In genomic region chr1:179859552-179859902, GRCm38 (mm10) we compare ENCODE assay signal across 22 mouse cellular contexts. TPM values are rescaled to one million over a fixed set of nuclear protein-coding genes. Genes with fewer than 3 reads are reported as not detected.
DNase-seq lines count a peak whose midpoint lies in the region; ATAC-seq lines count a peak whose summit lies in the region.
"Had no signal": no experiment of that assay in that cellular context is flagged by ENCODE, and none has a peak within 500 bp of the region (broad histone marks: within the 10 kb centered on the region; RNA-seq: fewer than 3 reads in every experiment).

No protein-coding gene starts in this region.

- no peak overlapping the region for H3K4me2 ChIP-seq in kidney, embryonic 15.5 days
- no peak overlapping the region for H3K4me2 ChIP-seq in kidney, embryonic 14.5 days (replicated peaks; ENCODE audit: low read depth, low read length)
- no peak overlapping the region for H3K4me2 ChIP-seq in midbrain, embryonic 12.5 days (replicated peaks)
- no peak overlapping the region for H3K4me2 ChIP-seq in midbrain, embryonic 13.5 days (replicated peaks)
- no peak overlapping the region for H3K4me2 ChIP-seq in forebrain, embryonic 16.5 days (ENCODE audit: low read length)
- H3K4me2 ChIP-seq in midbrain, embryonic 15.5 days: no peak overlapping the region
- H3K4me2 ChIP-seq: embryonic facial prominence, embryonic 13.5 days; lung, embryonic 15.5 days had no signal

- H3K4me3 ChIP-seq in kidney, embryonic 15.5 days (replicated peaks): no peak overlapping the region
- no peak overlapping the region for H3K4me3 ChIP-seq in kidney, embryonic 14.5 days (ENCODE audit: low read length)
- H3K4me3 ChIP-seq in midbrain, embryonic 12.5 days: no peak overlapping the region
- no peak overlapping the region for H3K4me3 ChIP-seq in midbrain, embryonic 13.5 days (replicated peaks)
- H3K4me3 ChIP-seq in forebrain, embryonic 16.5 days (replicated peaks; ENCODE audit: low read length): no peak overlapping the region
- no peak overlapping the region for H3K4me3 ChIP-seq in midbrain, embryonic 15.5 days
- H3K4me3 ChIP-seq: embryonic facial prominence, embryonic 13.5 days; heart, embryonic 15.5 days; lung, embryonic 15.5 days; midbrain, embryonic 10.5 days had no signal

- DNase-seq in frontal cortex, postnatal 25 days (ENCODE audit: low spot score in 2 of 2): no peak
- DNase-seq: cerebellum, adult 11-12 months; gastrocnemius, postnatal 25 days; right cerebral cortex, postnatal 14 days; thymus, adult 2 months had no signal

- peaks cover 8% of the 10 kb centered on the region; the same call in 1 of the 2 replicates for H3K4me1 ChIP-seq in kidney, embryonic 15.5 days
- no peaks in the 10 kb centered on the region for H3K4me1 ChIP-seq in kidney, embryonic 14.5 days (ENCODE audit: control insufficient read depth, insufficient read depth, low read length)
- no peaks in the 10 kb centered on the region for H3K4me1 ChIP-seq in midbrain, embryonic 12.5 days
- H3K4me1 ChIP-seq in midbrain, embryonic 13.5 days (replicated peaks): no peaks in the 10 kb centered on the region
- no peaks in the 10 kb centered on the region for H3K4me1 ChIP-seq in forebrain, embryonic 16.5 days (replicated peaks; ENCODE audit: control insufficient read depth, insufficient read depth, low read length)
- H3K4me1 ChIP-seq in midbrain, embryonic 15.5 days: 0 out of 2 replicates have a peak, but pooled peaks cover under 1% of the 10 kb centered on the region
- H3K4me1 ChIP-seq: heart, embryonic 15.5 days had no signal

- H3K27me3 ChIP-seq in kidney, embryonic 15.5 days: no peaks in the 10 kb centered on the region
- no peaks in the 10 kb centered on the region for H3K27me3 ChIP-seq in kidney, embryonic 14.5 days (ENCODE audit: control insufficient read depth, insufficient read depth, low read length)
- no peaks in the 10 kb centered on the region for H3K27me3 ChIP-seq in midbrain, embryonic 12.5 days
- no peaks in the 10 kb centered on the region for H3K27me3 ChIP-seq in midbrain, embryonic 13.5 days
- no peaks in the 10 kb centered on the region for H3K27me3 ChIP-seq in forebrain, embryonic 16.5 days (replicated peaks; ENCODE audit: control insufficient read depth, insufficient read depth, low read length)
- H3K27me3 ChIP-seq in midbrain, embryonic 15.5 days (replicated peaks): no peaks in the 10 kb centered on the region
- H3K27me3 ChIP-seq: CH12.LX; embryonic facial prominence, embryonic 13.5 days; heart, embryonic 15.5 days; lung, embryonic 15.5 days had no signal

- WGBS in kidney, embryonic 15.5 days: 74% methylated on average over 8 of the region's 8 CpGs
- 76% methylated on average over 8 of the region's 8 CpGs for WGBS in kidney, embryonic 14.5 days
- 81% methylated on average over 8 of the region's 8 CpGs for WGBS in midbrain, embryonic 12.5 days
- WGBS in midbrain, embryonic 13.5 days: 87% methylated on average over 8 of the region's 8 CpGs
- WGBS in forebrain, embryonic 16.5 days: 80% methylated on average over 8 of the region's 8 CpGs
- 82% methylated on average over 8 of the region's 8 CpGs for WGBS in midbrain, embryonic 15.5 days

- no peak overlapping the region for H3K9ac ChIP-seq in kidney, embryonic 15.5 days
- H3K9ac ChIP-seq in kidney, embryonic 14.5 days (ENCODE audit: low read depth, low read length): no peak overlapping the region
- 0 out of 2 replicates have a peak overlapping the region, but pooled peaks have one; percentile 17 for H3K9ac ChIP-seq in midbrain, embryonic 12.5 days (replicated peaks)
- no peak overlapping the region for H3K9ac ChIP-seq in midbrain, embryonic 13.5 days (replicated peaks)
- H3K9ac ChIP-seq in forebrain, embryonic 16.5 days (replicated peaks; ENCODE audit: low read depth, low read length): no peak overlapping the region
- no peak overlapping the region for H3K9ac ChIP-seq in midbrain, embryonic 15.5 days
- H3K9ac ChIP-seq: embryonic facial prominence, embryonic 13.5 days; heart, embryonic 15.5 days; lung, embryonic 15.5 days had no signal

- 0 out of 2 replicates have a peak overlapping the region, but pooled peaks have one; percentile 6 for H3K27ac ChIP-seq in kidney, embryonic 15.5 days
- H3K27ac ChIP-seq in kidney, embryonic 14.5 days (ENCODE audit: low read depth, low read length): no peak overlapping the region
- H3K27ac ChIP-seq in midbrain, embryonic 12.5 days (replicated peaks): no peak overlapping the region
- H3K27ac ChIP-seq in midbrain, embryonic 13.5 days: no peak overlapping the region
- no peak overlapping the region for H3K27ac ChIP-seq in forebrain, embryonic 16.5 days (ENCODE audit: low read length)
- no peak overlapping the region for H3K27ac ChIP-seq in midbrain, embryonic 15.5 days
- H3K27ac ChIP-seq: embryonic facial prominence, embryonic 13.5 days; heart, embryonic 15.5 days; lung, embryonic 15.5 days; midbrain, embryonic 10.5 days; stomach, postnatal 0 days had no signal

- no peaks in the 10 kb centered on the region for H3K36me3 ChIP-seq in kidney, embryonic 15.5 days
- no peaks in the 10 kb centered on the region for H3K36me3 ChIP-seq in kidney, embryonic 14.5 days (ENCODE audit: control insufficient read depth, insufficient read depth, low read length)
- no peaks in the 10 kb centered on the region for H3K36me3 ChIP-seq in midbrain, embryonic 12.5 days
- H3K36me3 ChIP-seq in midbrain, embryonic 13.5 days: no peaks in the 10 kb centered on the region
- no peaks in the 10 kb centered on the region for H3K36me3 ChIP-seq in forebrain, embryonic 16.5 days (ENCODE audit: control insufficient read depth, insufficient read depth)
- H3K36me3 ChIP-seq in midbrain, embryonic 15.5 days (replicated peaks): no peaks in the 10 kb centered on the region
- H3K36me3 ChIP-seq: embryonic facial prominence, embryonic 13.5 days; G1E; heart, embryonic 15.5 days; lung, embryonic 15.5 days; midbrain, embryonic 10.5 days had no signal

- 0 out of 2 replicates have a peak, but pooled peaks have one; percentile 36 for ATAC-seq in frontal cortex, adult (ENCODE audit: low TSS enrichment)
- ATAC-seq in kidney, embryonic 15.5 days (replicated peaks; ENCODE audit: low FRiP score): 0 out of 2 replicates have a peak, but pooled peaks have one; percentile 54
- no peak for ATAC-seq in kidney, embryonic 14.5 days (ENCODE audit: low FRiP score, low TSS enrichment)
- no peak for ATAC-seq in midbrain, embryonic 12.5 days (ENCODE audit: low FRiP score, low read depth)
- ATAC-seq in midbrain, embryonic 13.5 days: no peak
- ATAC-seq in forebrain, embryonic 16.5 days: 0 out of 2 replicates have a peak, but pooled peaks have one; percentile 36
- ATAC-seq in midbrain, embryonic 15.5 days (replicated peaks): no peak

- H3K9me3 ChIP-seq in kidney, embryonic 15.5 days (replicated peaks): no peaks in the 10 kb centered on the region
- no peaks in the 10 kb centered on the region for H3K9me3 ChIP-seq in kidney, embryonic 14.5 days (ENCODE audit: control insufficient read depth, low read length)
- no peaks in the 10 kb centered on the region for H3K9me3 ChIP-seq in midbrain, embryonic 12.5 days
- no peaks in the 10 kb centered on the region for H3K9me3 ChIP-seq in midbrain, embryonic 13.5 days
- no peaks in the 10 kb centered on the region for H3K9me3 ChIP-seq in forebrain, embryonic 16.5 days (ENCODE audit: control insufficient read depth, low read length)
- H3K9me3 ChIP-seq in midbrain, embryonic 15.5 days: no peaks in the 10 kb centered on the region
- H3K9me3 ChIP-seq: embryonic facial prominence, embryonic 13.5 days; G1E; heart, embryonic 15.5 days; lung, embryonic 15.5 days; midbrain, embryonic 10.5 days had no signal

RNA-seq across cellular contexts. Expression of gene Ahctf1, which starts 56.0 kb away (rescaled TPM):
- polyA plus RNA-seq in kidney, embryonic 15.5 days (2015; fragmentation: Nextera tagmentation; extraction: Ambion mirVana): 23.4 and 28.8 TPM in 2 replicates
- polyA plus RNA-seq in kidney, embryonic 14.5 days (2014; fragmentation: Nextera tagmentation; extraction: Ambion mirVana): 35.1 and 41.3 TPM in 2 replicates
- 34.5 and 34.8 TPM in 2 replicates for polyA plus RNA-seq in midbrain, embryonic 12.5 days (2016; fragmentation: Nextera tagmentation; extraction: Ambion mirVana)
- polyA plus RNA-seq in midbrain, embryonic 13.5 days (2015; fragmentation: Nextera tagmentation; extraction: Ambion mirVana): 21.7 and 21.9 TPM in 2 replicates
- 19.9 and 20.1 TPM in 2 replicates for polyA plus RNA-seq in forebrain, embryonic 16.5 days (2015; fragmentation: Nextera tagmentation; extraction: Ambion mirVana)
- 20.7 and 20.9 TPM in 2 replicates for polyA plus RNA-seq in midbrain, embryonic 15.5 days (2015; fragmentation: Nextera tagmentation; extraction: Ambion mirVana)

RNA-seq across cellular contexts. Expression of gene Gm10518, which starts 56.4 kb away (rescaled TPM):
- 0.21 TPM in 1 of 2 replicates, not detected in the other for polyA plus RNA-seq in kidney, embryonic 15.5 days (2015; fragmentation: Nextera tagmentation; extraction: Ambion mirVana)
- 0.43 TPM in 1 of 2 replicates, not detected in the other for polyA plus RNA-seq in kidney, embryonic 14.5 days (2014; fragmentation: Nextera tagmentation; extraction: Ambion mirVana)
- 0.29 TPM in 1 of 2 replicates, not detected in the other for polyA plus RNA-seq in midbrain, embryonic 12.5 days (2016; fragmentation: Nextera tagmentation; extraction: Ambion mirVana)
- 0.22 TPM in 1 of 2 replicates, not detected in the other for polyA plus RNA-seq in midbrain, embryonic 13.5 days (2015; fragmentation: Nextera tagmentation; extraction: Ambion mirVana)
- polyA plus RNA-seq in forebrain, embryonic 16.5 days (2015; fragmentation: Nextera tagmentation; extraction: Ambion mirVana): not detected in 2 replicates
- polyA plus RNA-seq in midbrain, embryonic 15.5 days (2015; fragmentation: Nextera tagmentation; extraction: Ambion mirVana): 0.23 TPM in 1 of 2 replicates, not detected in the other
- polyA plus RNA-seq: adrenal gland, adult 2 months; G1E; heart, embryonic 15.5 days; liver, adult 2 months; lung, embryonic 15.5 days; thymus, adult 2 months; urinary bladder, adult 2 months had no signal

Comparison
In these comparisons a context has a peak if more than half of its experiments do, and no peak if none do; other contexts are left out.
1. ATAC-seq: peak in frontal cortex, adult (single experiment), kidney, embryonic 15.5 days (single experiment) and forebrain, embryonic 16.5 days (single experiment); none in kidney, embryonic 14.5 days (single experiment), midbrain, embryonic 12.5 days (single experiment), midbrain, embryonic 13.5 days (single experiment) and midbrain, embryonic 15.5 days (single experiment).